Mouse (Mus musculus) MEL (cell line): ENCODE measurements around the gene Pglyrp1.

Source experiments
- CTCF ChIP-seq, 3 experiments: IDR thresholded peaks in 2 of 3; conservative IDR thresholded peaks in 1 of 3; 2 replicates each; pipeline ENCODE4 v1.5.1; 2011 to 2012; ENCODE audit warnings: low read length in 3 of 3, low read depth in 2 of 3, mild to moderate bottlenecking in 2 of 3, improper control_type of control experiment in 1 of 3, inconsistent platforms in 1 of 3, mixed read lengths in 1 of 3, moderate library complexity in 1 of 3; ENCODE audit not compliant: control insufficient read depth in 1 of 3, insufficient read depth in 1 of 3, poor library complexity in 1 of 3, severe bottlenecking in 1 of 3
- E2F4 ChIP-seq: IDR thresholded peaks from 2 replicates; pipeline ENCODE4 v1.6.1; 2011; ENCODE audit warnings: low read depth, low read length, improper control_type of control experiment, borderline replicate concordance
- EP300 ChIP-seq, 2 experiments: IDR thresholded peaks; 2 replicates each; pipeline ENCODE4 v1.6.1; 2011; ENCODE audit warnings: improper control_type of control experiment in 2 of 2, low read length in 2 of 2, low read depth in 1 of 2, mild to moderate bottlenecking in 1 of 2
- JUND ChIP-seq: IDR thresholded peaks from 2 replicates; pipeline ENCODE4 v1.6.1; 2011; ENCODE audit warnings: low read depth, mild to moderate bottlenecking, improper control_type of control experiment, low read length
- MAFK ChIP-seq: IDR thresholded peaks from 2 replicates; pipeline ENCODE4 v1.6.1; 2011; ENCODE audit warnings: low read depth, mild to moderate bottlenecking, low read length, improper control_type of control experiment, borderline replicate concordance
- MAZ ChIP-seq: IDR thresholded peaks from 2 replicates; pipeline ENCODE4 v1.6.1; 2012; ENCODE audit warnings: low read depth, mild to moderate bottlenecking, inconsistent platforms, low read length, improper control_type of control experiment
- MEF2A ChIP-seq: IDR thresholded peaks from 2 replicates; pipeline ENCODE4 v1.6.1; 2014; ENCODE audit warnings: low read depth, mild to moderate bottlenecking, inconsistent platforms, low read length, improper control_type of control experiment; ENCODE audit not compliant: poor library complexity, insufficient replicate concordance, severe bottlenecking; ENCODE audit errors: extremely low read depth
- POLR2A ChIP-seq, 2 experiments: IDR thresholded peaks; 2 replicates each; pipeline ENCODE4 v1.6.1; 2011 to 2012; ENCODE audit warnings: low read length in 2 of 2, mild to moderate bottlenecking in 2 of 2, control low read depth in 1 of 2, improper control_type of control experiment in 1 of 2, low read depth in 1 of 2, moderate library complexity in 1 of 2; ENCODE audit not compliant: control insufficient read depth in 1 of 2, insufficient read depth in 1 of 2, poor library complexity in 1 of 2
- UBTF ChIP-seq: IDR thresholded peaks from 2 replicates; pipeline ENCODE4 v1.6.1; 2012; ENCODE audit warnings: low read depth, mild to moderate bottlenecking, inconsistent platforms, low read length, improper control_type of control experiment, moderate library complexity, borderline replicate concordance; ENCODE audit not compliant: insufficient read depth
- USF1 ChIP-seq: IDR thresholded peaks from 2 replicates; pipeline ENCODE4 v1.6.1; 2014; ENCODE audit warnings: low read depth, mild to moderate bottlenecking, inconsistent platforms, low read length, improper control_type of control experiment, moderate library complexity
- ZKSCAN1 ChIP-seq: IDR thresholded peaks from 2 replicates; pipeline ENCODE4 v1.6.1; 2012; ENCODE audit warnings: low read depth, mild to moderate bottlenecking, inconsistent platforms, low read length, improper control_type of control experiment, moderate library complexity
- ZMIZ1 ChIP-seq: IDR thresholded peaks from 2 replicates; pipeline ENCODE4 v1.6.1; 2012; ENCODE audit warnings: low read depth, mild to moderate bottlenecking, inconsistent platforms, low read length, improper control_type of control experiment, moderate library complexity

DNA sequence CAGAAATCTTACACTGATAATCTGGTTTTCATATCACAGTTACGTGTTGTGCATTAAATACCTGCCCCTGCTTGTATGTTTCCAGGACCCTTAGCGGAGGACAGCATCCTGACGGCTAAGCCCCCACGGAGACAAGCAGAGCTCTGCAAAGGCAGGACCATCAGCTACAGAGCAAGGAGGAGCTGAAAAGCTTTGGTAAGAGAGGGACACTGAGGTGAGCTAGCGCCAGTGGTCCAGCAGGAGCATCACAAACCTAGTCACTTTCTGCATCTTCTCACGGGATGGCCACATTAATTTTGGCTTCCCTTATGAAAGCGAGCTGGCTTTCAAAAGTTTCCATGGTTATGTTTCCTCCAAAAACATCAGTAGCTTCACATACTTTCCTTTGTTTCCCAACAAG lies 1.7 kb downstream of the Pglyrp1 start:
- TF ChIP-seq MEF2A = no peak
- no peak for TF ChIP-seq EP300 (IDR thresholded peaks at IDR 0.05; ENCODE audit: low read depth in 1 of 2, low read length in 2 of 2)
- TF ChIP-seq USF1 = no peak
- TF ChIP-seq MAFK = no peak
- TF ChIP-seq MAZ = no peak
- TF ChIP-seq CTCF (IDR thresholded peaks at IDR 0.05 in 2 of 3, conservative IDR thresholded peaks at IDR 0.05 in 1 of 3; ENCODE audit: control insufficient read depth in 1 of 3, insufficient read depth in 1 of 3, low read depth in 2 of 3, low read length in 3 of 3, poor library complexity in 1 of 3, severe bottlenecking in 1 of 3) = no peak
- TF ChIP-seq ZMIZ1 = no peak
- no peak for TF ChIP-seq JUND
- TF ChIP-seq E2F4 = no peak
- no peak for TF ChIP-seq UBTF
- no peak for TF ChIP-seq ZKSCAN1
- no peak for TF ChIP-seq POLR2A (IDR thresholded peaks at IDR 0.05; ENCODE audit: control insufficient read depth in 1 of 2, insufficient read depth in 1 of 2, low read depth in 1 of 2, low read length in 2 of 2, poor library complexity in 1 of 2)
